Mouse (Mus musculus) adrenal gland, adult 10 weeks (tissue): ENCODE data around the gene Serpini2. TPM values are rescaled to one million over a fixed set of nuclear protein-coding genes. Genes with fewer than 3 reads are reported as not detected.

Experiments used
- polyA plus RNA-seq: library from polyadenylated mRNA; stranded (reverse); fragments of 350-450 nt; fragmentation: Illumina TruSeq; extraction: RNeasy Lipid Tissue Mini Kit (QIAGEN cat#74804); gene quantifications from one replicate; pipeline ENCODE4 v1.2.3, GENCODE M21; 2014; ENCODE audit warnings: low read depth, low replicate concordance

The Serpini2 gene
- polyA plus RNA-seq = not detected

DNA sequence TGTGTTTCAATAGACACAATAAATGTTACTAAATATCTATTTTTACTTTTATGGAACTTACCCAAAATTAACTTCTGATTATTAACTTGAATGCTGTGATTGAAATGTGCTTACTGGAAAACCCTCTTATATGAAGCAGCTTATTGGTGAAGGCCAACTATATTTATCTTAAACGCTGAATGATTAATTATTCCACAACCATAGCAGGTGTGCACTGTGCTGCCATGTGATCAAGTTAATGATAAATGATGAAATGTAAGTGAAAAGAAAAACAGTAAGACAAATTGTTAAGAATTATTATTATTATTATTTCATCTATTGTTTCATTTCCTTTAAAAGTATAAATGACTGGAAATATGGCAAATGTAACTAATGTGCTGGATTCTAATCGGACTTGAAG, at the start of gene Serpini2:
Gene Serpini2, minus strand, starts transcription at position 101 of the 400 bp plus-strand sequence.

Other genes starting within 250 kb of the Serpini2 start
- gene Zbbx, start 105.0 kb downstream of the Serpini2 start, polyA plus RNA-seq = not detected
- not detected for gene Wdr49, start 212.1 kb upstream of the Serpini2 start, polyA plus RNA-seq